Mouse (Mus musculus): ENCODE data around the gene Homez.
A peak's percentile ranks its signal among the peaks of the same experiment; 100 is the strongest.

The Homez gene

DNA sequence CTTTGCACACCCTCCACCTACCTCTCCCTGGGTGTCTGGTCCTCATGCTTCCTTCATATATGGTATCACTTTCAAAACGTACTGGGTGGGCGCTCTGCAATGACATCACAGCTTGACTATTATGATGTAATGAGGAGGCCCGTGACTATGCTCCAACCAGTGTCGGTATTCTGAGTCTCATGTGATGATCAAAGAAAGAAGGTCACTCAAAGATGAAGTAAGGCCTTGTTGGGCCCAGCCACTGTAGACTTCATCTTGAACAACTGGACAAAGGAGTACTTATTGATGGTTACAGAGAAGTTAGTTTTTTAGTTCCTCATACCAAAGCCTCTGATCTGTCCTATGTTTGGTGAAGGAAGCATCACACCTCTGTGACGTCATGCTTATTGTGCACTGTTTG is at the start of gene Homez:
Homez (minus strand) TSS at position 101 of the 400 bp plus-strand sequence.
- DNase-seq (ENCODE audit: low spot score in 2 of 2): no peak

DNA sequence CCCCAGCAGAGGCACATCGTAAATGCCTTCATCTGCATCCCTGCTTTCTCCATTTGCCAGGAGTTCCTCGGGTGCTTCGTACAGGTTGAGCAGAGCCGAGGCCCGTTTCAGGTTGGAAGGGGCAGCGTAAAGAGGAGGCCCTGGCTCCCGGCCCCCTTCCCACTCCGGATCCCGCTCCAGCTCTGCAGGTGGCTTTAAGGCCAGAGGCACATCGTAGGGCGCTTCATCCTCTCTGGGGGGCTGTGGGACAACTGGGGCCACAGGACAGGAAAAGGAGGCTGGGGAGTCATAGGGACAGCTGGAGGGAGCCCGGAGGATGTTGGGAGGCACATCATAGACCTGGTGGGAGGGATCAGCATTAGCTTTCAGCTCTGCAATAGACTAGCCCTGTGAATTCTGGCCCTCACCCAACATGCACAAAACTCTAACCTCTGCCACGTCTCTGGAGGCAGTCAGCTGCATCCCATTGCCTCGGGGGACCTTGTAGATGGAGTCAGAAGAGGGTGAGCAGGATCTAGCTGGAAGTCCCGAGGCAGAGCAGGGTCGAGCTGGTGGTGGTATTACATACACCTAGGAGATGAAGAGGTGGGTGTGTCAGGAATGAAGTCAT is 49.4 kb upstream of the Homez start:
- no peak for DNase-seq (ENCODE audit: low spot score in 2 of 2)

- DNase-seq (ENCODE audit: low spot score in 2 of 2): no peak
Measured at GRCm38 (mm10) chr14:54913343-54913742, 42.6 kb upstream of the Homez start.

- peak in 1 of 2 experiments; percentile 69 for DNase-seq (ENCODE audit: low spot score in 2 of 2)
Measured at GRCm38 (mm10) chr14:54912886-54913285, 42.1 kb upstream of the Homez start, which contains the start of gene Slc22a17. Gene Slc22a17 (minus strand): TSS chr14:54913132.

GRCm38 (mm10) chr14:54912109-54912850 is 41.5 kb upstream of the Homez start:
- no peak for DNase-seq (ENCODE audit: low spot score in 2 of 2)

GRCm38 (mm10) chr14:54908682-54909081 is 37.9 kb upstream of the Homez start:
- no peak for DNase-seq (ENCODE audit: low spot score in 2 of 2)

GRCm38 (mm10) chr14:54903641-54904040 is 32.9 kb upstream of the Homez start:
- DNase-seq (ENCODE audit: low spot score in 2 of 2): no peak

DNA sequence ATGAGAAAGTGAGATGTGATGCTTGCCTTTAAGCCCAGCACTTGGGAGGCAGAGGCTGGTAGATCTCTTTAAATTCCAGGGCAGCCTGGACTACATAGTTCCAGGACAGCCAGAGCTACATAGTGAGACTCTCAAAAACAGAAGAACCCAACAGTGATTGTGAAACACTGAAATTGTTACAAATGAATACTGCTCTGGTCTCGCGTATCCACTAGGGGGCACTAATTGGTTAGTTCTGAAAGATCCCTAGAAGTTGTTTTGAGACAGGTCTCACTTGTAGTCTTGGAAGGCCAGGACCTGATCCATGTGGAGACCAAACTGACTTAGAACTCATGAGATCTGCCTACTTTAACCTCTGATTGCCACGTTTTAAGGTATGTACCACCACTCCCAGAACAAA is 29.6 kb upstream of the Homez start:
- DNase-seq (ENCODE audit: low spot score in 2 of 2): peak in 1 of 2 experiments; percentile 49

DNA sequence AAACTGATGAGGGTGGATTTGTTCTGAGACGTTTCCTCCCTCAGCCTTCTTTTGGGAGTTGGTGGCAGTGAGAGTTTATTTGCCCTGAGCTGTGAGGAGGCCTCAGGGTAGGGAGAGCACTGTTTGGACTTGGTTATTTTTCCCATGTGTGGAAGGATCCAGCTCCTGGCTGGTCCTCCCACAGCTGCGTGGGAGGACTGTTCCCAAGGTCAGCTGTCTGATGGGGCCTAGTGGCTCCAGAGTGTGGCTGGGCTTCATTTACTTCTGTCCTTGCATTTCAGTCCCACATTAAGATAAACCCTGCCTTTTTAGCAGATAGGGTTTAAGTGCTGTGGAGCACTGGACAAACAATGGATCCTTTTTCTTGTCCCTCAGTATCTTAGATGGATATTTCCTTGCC is 26.7 kb upstream of the Homez start:
- DNase-seq (ENCODE audit: low spot score in 2 of 2): no peak

DNA sequence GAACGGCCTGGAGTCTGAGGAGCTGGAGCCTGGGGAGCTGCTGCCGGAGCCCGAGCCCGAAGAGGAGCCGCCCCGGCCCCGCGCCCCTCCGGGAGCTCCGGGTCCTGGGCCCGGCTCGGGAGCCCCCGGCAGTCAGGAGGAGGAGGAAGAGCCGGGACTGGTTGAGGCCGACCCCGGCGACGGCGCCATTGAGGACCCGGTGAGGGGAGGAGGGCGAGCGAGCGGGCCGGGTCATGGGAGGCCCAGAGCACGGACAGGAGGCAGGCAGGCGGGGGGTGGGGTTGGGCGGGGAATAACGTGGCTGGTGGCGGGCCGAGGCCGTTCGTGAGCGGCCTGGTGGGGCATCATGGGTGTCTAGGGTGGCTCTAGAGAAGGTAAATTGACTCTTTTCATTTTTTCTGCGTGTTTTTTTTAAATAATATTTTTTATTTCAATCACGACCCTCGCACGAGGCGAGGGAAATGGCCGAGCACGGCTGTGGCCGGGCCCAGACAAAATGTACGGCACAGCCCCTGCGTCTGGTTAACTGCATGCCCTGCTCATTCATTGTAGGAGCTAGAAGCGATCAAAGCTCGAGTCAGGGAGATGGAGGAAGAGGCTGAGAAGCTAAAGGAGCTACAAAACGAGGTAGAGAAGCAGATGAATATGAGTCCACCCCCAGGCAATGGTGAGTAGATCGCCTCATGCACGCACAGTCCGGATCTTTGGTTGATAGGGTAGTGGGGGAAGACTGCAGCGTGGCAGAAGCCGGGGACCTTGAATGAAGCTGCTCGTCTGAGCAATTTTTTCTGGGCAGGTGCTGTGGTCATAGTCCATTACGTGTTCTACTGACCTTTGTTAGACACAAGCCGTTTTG is 23.8 kb upstream of the Homez start:
- DNase-seq (ENCODE audit: low spot score in 2 of 2): peak; percentile 65 to 85

DNA sequence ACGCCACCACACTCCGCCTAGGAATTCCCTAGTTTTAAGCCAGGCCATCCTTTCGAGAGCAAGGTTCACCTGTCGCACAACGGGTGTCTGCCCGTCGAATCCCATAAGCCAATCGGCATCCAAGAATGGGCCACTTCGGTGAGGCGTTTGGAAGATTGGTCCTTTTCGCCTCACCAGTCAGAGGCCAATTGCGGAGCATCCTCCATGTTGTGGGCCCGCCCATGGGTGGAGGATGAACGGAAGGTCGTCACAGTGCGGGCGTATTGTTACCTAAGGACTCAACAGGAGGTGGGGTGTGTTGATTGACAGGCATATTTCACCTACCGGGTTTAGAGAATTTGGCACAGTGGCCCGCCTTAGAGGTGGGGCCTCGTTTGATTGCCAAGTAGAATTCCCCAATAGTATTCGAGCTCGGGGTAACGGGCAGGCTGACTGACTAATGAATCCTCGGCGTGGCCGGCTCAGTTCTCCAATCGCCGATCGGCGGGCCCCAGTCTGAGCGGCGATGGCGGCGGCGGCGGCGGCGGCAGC is 23.0 kb upstream of the Homez start:
- peak; percentile 96 for DNase-seq (ENCODE audit: low spot score in 2 of 2)

- DNase-seq (ENCODE audit: low spot score in 2 of 2): no peak
Measured at GRCm38 (mm10) chr14:54892200-54892599, 21.4 kb upstream of the Homez start, which contains the start of gene Pabpn1. Gene Pabpn1 (plus strand): TSS chr14:54892500.

DNA sequence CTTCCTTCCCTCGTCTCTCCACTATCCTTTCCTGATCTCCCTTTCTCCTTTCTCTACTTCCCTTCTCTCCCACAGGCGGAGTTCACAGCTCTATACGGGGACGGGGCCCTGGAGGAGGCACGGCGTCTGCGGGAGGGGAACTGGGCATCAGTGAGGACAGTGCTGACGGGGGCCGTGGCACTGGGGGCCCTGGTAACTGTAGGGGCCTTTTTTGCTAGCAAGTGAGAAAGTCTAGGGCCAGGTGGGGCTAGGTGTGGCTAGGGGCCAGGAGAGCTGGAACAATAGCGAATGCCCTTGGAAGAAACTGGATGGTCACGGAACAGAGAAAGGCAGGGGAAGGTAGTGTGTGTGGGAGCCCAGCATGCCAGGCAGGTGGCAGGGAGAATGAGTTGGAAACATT is 14.5 kb upstream of the Homez start:
- DNase-seq (ENCODE audit: low spot score in 2 of 2): no peak

- DNase-seq (ENCODE audit: low spot score in 2 of 2): no peak
Measured at GRCm38 (mm10) chr14:54884022-54884712, 13.4 kb upstream of the Homez start.

GRCm38 (mm10) chr14:54883154-54884021 is 12.6 kb upstream of the Homez start, which contains the start of the genes Bcl2l2 and Gm20521:
Gene Bcl2l2 (plus strand): TSS chr14:54883377.
Gene Gm20521 (plus strand): TSS chr14:54883441.
- peak; percentile 47 to 74 for DNase-seq (ENCODE audit: low spot score in 2 of 2)

DNA sequence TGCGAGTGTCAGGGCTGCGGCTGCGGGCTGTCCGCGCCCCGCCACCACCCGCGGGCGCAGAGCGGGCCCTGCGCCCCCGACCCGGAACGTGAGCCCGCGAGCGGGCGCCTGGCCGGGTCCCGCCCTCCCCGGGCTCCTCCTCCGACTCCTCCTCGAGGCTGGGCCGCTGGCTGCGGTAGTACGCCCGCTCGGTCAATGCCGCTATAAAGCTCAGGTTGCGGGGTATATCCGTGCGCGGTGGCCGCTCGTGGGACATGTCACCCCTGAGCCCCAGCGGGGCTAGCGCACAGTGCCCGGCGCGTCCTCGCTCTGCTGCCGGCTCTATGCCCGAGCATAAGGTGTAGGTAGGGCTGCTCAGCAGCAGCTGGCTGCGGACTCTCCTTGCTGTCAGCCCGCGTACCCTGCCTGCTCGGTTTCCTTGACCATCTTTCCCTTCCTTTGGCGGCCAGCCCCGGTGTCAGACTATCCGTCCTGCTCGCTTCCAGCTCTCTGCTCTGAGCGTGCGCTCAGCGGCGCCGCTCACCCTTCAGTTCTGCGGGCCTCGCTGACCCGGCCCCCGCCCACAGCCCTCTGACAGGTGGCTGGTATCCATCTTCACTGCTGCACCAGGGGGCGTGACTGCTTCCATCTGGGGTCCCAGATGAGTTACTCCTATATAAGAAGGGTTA is 6.4 kb upstream of the Homez start, which contains the start of gene Ppp1r3e:
Ppp1r3e (minus strand) TSS at position 503 of the 668 bp plus-strand sequence.
- DNase-seq (ENCODE audit: low spot score in 2 of 2): peak; percentile 52 to 80

GRCm38 (mm10) chr14:54876539-54877047 is 5.8 kb upstream of the Homez start:
- DNase-seq (ENCODE audit: low spot score in 2 of 2): peak; percentile 78 to 90

- DNase-seq (ENCODE audit: low spot score in 2 of 2): no peak
Measured at GRCm38 (mm10) chr14:54875844-54876538, 5.2 kb upstream of the Homez start.

DNA sequence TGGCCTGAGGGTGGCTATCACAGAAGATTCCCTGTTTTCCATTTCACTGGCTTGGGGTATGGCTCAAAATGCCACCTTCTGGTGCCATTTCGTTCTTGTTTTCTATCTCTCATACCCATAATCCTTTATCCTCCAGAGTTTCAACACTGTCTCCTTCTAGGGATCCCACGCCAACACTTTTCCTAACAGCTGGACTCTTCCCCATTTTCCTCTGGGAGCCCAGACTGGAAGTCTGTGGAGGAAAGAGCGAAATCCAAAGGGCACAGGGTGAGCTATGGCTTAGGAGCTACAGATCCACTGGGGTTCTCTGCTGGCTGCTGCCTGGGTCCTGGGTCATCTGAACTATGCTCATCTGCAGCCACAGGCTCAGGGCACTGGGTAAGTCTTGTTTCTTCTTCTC is 3.4 kb upstream of the Homez start:
- DNase-seq (ENCODE audit: low spot score in 2 of 2): no peak

Data from spleen, postnatal 4 days (tissue).